Mouse (Mus musculus) hindbrain, embryonic 16.5 days (tissue): ENCODE measurements around the gene Clec2g. TPM values are rescaled to one million over a fixed set of nuclear protein-coding genes. Genes with fewer than 3 reads are reported as not detected.

Experiments used
- ATAC-seq: fragments of 200-750 bp; cut with Nextera tagmentation; 2 replicates; pipeline ENCODE4 v1.8.0; 2017; ENCODE audit warnings: moderate TSS enrichment, moderate library complexity
- H3K27ac ChIP-seq: fragments of 300-500 bp; sonication (generic); 2 replicates; pipeline ENCODE4 v1.5.1; 2014; ENCODE audit warnings: low read depth, mild to moderate bottlenecking, control low read depth, low read length, moderate library complexity
- H3K27me3 ChIP-seq: fragments of 300-500 bp; sonication (generic); replicated peaks from 2 replicates; pipeline ENCODE4 v1.6.1; 2014; ENCODE audit warnings: low read length; ENCODE audit not compliant: control insufficient read depth, insufficient read depth
- H3K36me3 ChIP-seq: fragments of 300-500 bp; sonication (generic); 2 replicates; pipeline ENCODE4 v1.6.1; 2014; ENCODE audit warnings: mild to moderate bottlenecking, low read length, moderate library complexity, mixed read lengths; ENCODE audit not compliant: control insufficient read depth, insufficient read depth
- H3K4me1 ChIP-seq: fragments of 300-500 bp; sonication (generic); 2 replicates; pipeline ENCODE4 v1.6.1; 2014; ENCODE audit warnings: low read depth, low read length; ENCODE audit not compliant: control insufficient read depth, insufficient read depth
- H3K4me2 ChIP-seq: fragments of 300-500 bp; sonication (generic); 2 replicates; pipeline ENCODE4 v1.6.1; 2014; ENCODE audit warnings: mild to moderate bottlenecking, low read length, control low read depth, moderate library complexity
- H3K4me3 ChIP-seq: fragments of 300-500 bp; sonication (generic); 2 replicates; pipeline ENCODE4 v1.5.1; 2014; ENCODE audit warnings: mild to moderate bottlenecking, low read length, control low read depth, moderate library complexity
- H3K9ac ChIP-seq: fragments of 300-500 bp; sonication (generic); 2 replicates; pipeline ENCODE4 v1.6.1; 2014; ENCODE audit warnings: low read depth, mild to moderate bottlenecking, control low read depth, low read length, moderate library complexity
- H3K9me3 ChIP-seq: fragments of 300-500 bp; sonication (generic); 2 replicates; pipeline ENCODE4 v1.6.1; 2014; ENCODE audit warnings: mild to moderate bottlenecking, low read length, moderate library complexity; ENCODE audit not compliant: control insufficient read depth
- WGBS: fragments of 180-500 bp; shearing (Covaris S2); extraction: QIAGEN DNeasy Blood & Tissue Kit; methylation state at CpG from one replicate; pipeline ENCODE4 v1.1.7; 2014; 5-methylcytosine and 5-hydroxymethylcytosine counted together
- polyA plus RNA-seq: library from polyadenylated mRNA; unstranded; fragments of >200 nt; fragmentation: Nextera tagmentation; extraction: Ambion mirVana; gene quantifications from 2 replicates; pipeline ENCODE4 v1.2.1, GENCODE M21; 2015

Gene Clec2g
- polyA plus RNA-seq, 1 experiment from 2014 or later = not detected

- 35% methylated on average over 3 of the region's 3 CpGs for WGBS
- Histone ChIP-seq H3K9ac (no peak overlapping the region), H3K36me3 (no peaks in the 10 kb centered on the region), H3K4me3 (no peak overlapping the region), H3K4me1 (0 out of 2 replicates have a peak, but pooled peaks cover 2% of the 10 kb centered on the region), H3K9me3 (no peaks in the 10 kb centered on the region), H3K4me2 (peak overlapping the region; percentile 29), H3K27me3 (no peaks in the 10 kb centered on the region; the same call in 1 of the 2 replicates), H3K27ac (peak overlapping the region; percentile 34; the same call in 1 of the 2 replicates)
- peak; percentile 85 for ATAC-seq
Measured at GRCm38 (mm10) chr6:128992753-128993152, 58.6 kb downstream of the Clec2g start.

- WGBS = 24% methylated on average over 2 of the region's 2 CpGs
- Histone ChIP-seq H3K36me3 (no peaks in the 10 kb centered on the region), H3K9ac (no peak overlapping the region), H3K4me1 (0 out of 2 replicates have a peak, but pooled peaks cover 2% of the 10 kb centered on the region), H3K9me3 (no peaks in the 10 kb centered on the region), H3K27me3 (no peaks in the 10 kb centered on the region; the same call in 1 of the 2 replicates), H3K27ac (peak overlapping the region; percentile 34; the same call in 1 of the 2 replicates), H3K4me3 (no peak overlapping the region), H3K4me2 (no peak overlapping the region; the same call in 1 of the 2 replicates)
- peak; percentile 42; the same call in 1 of the 2 replicates for ATAC-seq
Measured at GRCm38 (mm10) chr6:128993221-128993620, 59.0 kb downstream of the Clec2g start.

- no peak overlapping the region for H3K4me3 ChIP-seq
- 0 out of 2 replicates have a peak, but pooled peaks cover 2% of the 10 kb centered on the region for H3K4me1 ChIP-seq
- no peaks in the 10 kb centered on the region for H3K9me3 ChIP-seq
- H3K4me2 ChIP-seq = no peak overlapping the region
- WGBS = 53% methylated on average over 4 of the region's 4 CpGs
- ATAC-seq = no peak
- H3K27me3 ChIP-seq = no peaks in the 10 kb centered on the region; the same call in 1 of the 2 replicates
- H3K9ac ChIP-seq = no peak overlapping the region
- H3K27ac ChIP-seq = no peak overlapping the region
- no peaks in the 10 kb centered on the region for H3K36me3 ChIP-seq
Measured at GRCm38 (mm10) chr6:128994336-128994735, 60.2 kb downstream of the Clec2g start.

DNA sequence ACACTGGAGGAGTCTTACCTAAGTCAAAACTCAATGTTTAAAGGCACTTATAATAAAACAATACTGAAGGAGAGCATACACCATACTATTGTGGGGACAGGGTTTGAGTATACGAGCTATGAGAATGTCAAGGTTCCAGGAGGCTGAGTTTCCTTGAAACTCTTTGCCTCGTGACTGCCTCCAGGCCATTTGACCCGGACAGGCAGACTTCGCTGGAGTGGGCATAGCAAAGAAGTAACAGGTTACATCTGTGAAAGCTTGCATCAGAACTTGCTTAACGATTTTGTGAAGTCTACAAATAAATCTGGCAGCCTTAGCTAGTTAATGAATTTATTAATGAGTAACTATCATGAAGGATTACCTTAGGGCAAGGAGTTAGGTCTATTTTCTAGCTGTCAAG lies 60.6 kb downstream of the Clec2g start:
- no peak overlapping the region for H3K27ac ChIP-seq
- ATAC-seq = no peak
- 0 out of 2 replicates have a peak, but pooled peaks cover 2% of the 10 kb centered on the region for H3K4me1 ChIP-seq
- H3K27me3 ChIP-seq = no peaks in the 10 kb centered on the region; the same call in 1 of the 2 replicates
- H3K4me3 ChIP-seq = no peak overlapping the region
- no peak overlapping the region for H3K4me2 ChIP-seq
- H3K36me3 ChIP-seq = no peaks in the 10 kb centered on the region
- H3K9ac ChIP-seq = no peak overlapping the region
- no peaks in the 10 kb centered on the region for H3K9me3 ChIP-seq
- 74% methylated on average over 5 of the region's 5 CpGs for WGBS

- Histone ChIP-seq H3K4me3 (no peak overlapping the region), H3K27ac (no peak overlapping the region), H3K9ac (no peak overlapping the region), H3K4me1 (0 out of 2 replicates have a peak, but pooled peaks cover 2% of the 10 kb centered on the region), H3K27me3 (no peaks in the 10 kb centered on the region; the same call in 1 of the 2 replicates), H3K36me3 (no peaks in the 10 kb centered on the region), H3K9me3 (no peaks in the 10 kb centered on the region), H3K4me2 (no peak overlapping the region)
- ATAC-seq = no peak
- WGBS = 93% methylated on average over 7 of the region's 7 CpGs
Measured at GRCm38 (mm10) chr6:128995250-128996053, 61.3 kb downstream of the Clec2g start.

DNA sequence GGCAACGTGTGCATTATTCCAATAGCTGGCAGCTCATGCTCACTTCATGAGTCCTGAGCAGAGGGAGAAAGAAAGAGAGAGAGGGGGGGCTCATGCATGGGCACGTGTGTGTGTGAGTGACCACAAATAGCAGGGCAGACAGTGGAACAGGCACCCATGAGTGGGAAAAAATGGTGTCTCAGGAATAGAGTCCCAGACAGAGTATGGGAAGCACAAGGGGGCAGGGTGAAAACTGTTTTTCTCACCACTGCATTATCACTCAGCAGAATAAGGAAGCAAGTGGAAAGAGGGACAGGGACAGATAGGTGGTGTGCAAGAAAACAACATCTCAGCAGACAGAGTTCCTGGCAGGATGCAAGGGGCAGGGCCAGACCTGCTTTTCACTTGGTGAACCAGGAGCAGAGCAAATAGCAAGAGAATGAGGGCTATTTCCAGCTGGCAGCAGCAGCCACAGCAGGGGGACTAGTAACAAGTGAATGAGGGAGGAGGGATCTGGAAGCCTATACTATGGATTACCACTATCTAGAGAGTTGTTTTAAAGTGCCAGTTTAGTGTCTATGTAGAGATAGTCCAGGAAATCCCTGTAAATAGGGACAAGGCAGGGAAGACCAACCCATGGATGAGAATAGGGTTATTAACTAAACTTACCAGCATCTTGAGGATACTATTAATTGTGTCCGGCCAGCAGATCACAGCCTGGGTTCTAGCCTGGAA lies 62.0 kb downstream of the Clec2g start:
- no peak overlapping the region for H3K9ac ChIP-seq
- H3K27me3 ChIP-seq = no peaks in the 10 kb centered on the region
- no peak overlapping the region for H3K27ac ChIP-seq
- WGBS = 70% methylated on average over 3 of the region's 3 CpGs
- H3K4me3 ChIP-seq = no peak overlapping the region
- H3K4me1 ChIP-seq = 0 out of 2 replicates have a peak, but pooled peaks cover 2% of the 10 kb centered on the region
- H3K36me3 ChIP-seq = no peaks in the 10 kb centered on the region
- no peak overlapping the region for H3K4me2 ChIP-seq
- H3K9me3 ChIP-seq = no peaks in the 10 kb centered on the region
- ATAC-seq = no peak

DNA sequence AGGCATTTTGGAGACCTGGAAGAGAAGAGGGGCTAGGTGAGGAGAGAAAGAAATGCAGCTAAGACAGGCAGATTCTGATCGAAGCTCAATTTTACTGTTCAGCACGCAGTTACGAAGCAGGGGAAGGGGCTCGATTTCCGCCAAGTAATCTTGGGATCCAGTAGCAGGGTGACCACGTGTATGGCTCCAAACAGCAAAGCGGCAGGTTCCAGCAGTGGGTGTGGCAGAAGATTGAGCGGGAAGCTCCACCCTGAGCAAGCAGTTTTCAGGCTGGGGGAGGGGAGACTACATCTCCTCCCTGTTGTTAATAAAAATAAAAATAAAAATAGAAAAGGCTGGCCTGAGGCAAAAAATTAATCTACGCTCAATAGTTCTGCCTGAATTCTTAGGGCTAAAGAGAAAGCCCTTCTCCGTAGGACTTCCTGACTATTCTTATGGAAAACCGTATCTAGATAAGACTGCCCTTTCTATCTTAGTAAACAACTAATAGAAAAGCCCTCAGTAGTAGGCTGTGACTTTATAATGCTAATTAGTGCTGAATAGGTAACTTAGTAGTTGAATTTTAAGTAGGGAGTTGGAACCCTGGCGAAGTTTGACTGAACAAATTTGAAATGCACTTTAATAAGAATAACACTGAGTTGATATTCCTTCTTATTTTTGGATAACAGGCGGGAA lies 62.7 kb downstream of the Clec2g start:
- no peak overlapping the region for H3K27ac ChIP-seq
- no peaks in the 10 kb centered on the region for H3K9me3 ChIP-seq
- no peak for ATAC-seq
- H3K27me3 ChIP-seq = no peaks in the 10 kb centered on the region
- WGBS = 60% methylated on average over 13 of the region's 13 CpGs
- peak overlapping the region; percentile 12 for H3K4me2 ChIP-seq
- 0 out of 2 replicates have a peak, but pooled peaks cover 2% of the 10 kb centered on the region for H3K4me1 ChIP-seq
- no peak overlapping the region for H3K9ac ChIP-seq
- no peaks in the 10 kb centered on the region for H3K36me3 ChIP-seq
- H3K4me3 ChIP-seq = no peak overlapping the region

DNA sequence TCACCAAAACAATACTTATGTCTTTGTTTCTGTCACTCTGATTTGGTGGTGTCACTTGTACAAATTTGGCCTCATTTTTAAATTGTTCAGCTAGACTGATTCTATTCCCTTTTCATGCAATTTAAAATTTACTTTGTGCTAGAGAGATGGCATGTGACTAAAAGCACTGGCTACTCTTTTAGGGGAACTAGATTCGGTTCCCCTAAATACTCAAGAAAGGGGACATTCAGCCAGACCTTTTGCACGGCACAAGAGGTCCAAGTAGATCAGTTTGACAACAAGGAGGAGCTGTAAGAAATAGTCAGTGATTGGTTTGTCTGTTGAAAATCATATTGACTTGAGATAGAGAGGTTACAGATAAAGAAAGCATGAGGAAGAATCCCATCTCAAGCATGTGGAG lies 67.2 kb downstream of the Clec2g start:
- no peak for ATAC-seq
- 96% methylated on average over 2 of the region's 2 CpGs for WGBS

More for the DNA sequence above, 67.2 kb downstream of the Clec2g start:
- no peak overlapping the region for H3K27ac ChIP-seq
- no peak overlapping the region for H3K4me2 ChIP-seq
- H3K9me3 ChIP-seq = no peaks in the 10 kb centered on the region
- no peak overlapping the region for H3K9ac ChIP-seq
- H3K4me1 ChIP-seq = no peaks in the 10 kb centered on the region
- H3K4me3 ChIP-seq = no peak overlapping the region
- no peaks in the 10 kb centered on the region for H3K27me3 ChIP-seq
- H3K36me3 ChIP-seq = no peaks in the 10 kb centered on the region
